Mouse (Mus musculus) lung, embryonic 14.5 days (tissue): ENCODE data around the gene Kdelr2. TPM values are rescaled to one million over a fixed set of nuclear protein-coding genes. Genes with fewer than 3 reads are reported as not detected.

ENCODE experiments used
- ATAC-seq: fragments of 200-750 bp; cut with Nextera tagmentation; 2 replicates; pipeline ENCODE4 v1.8.0; 2017; ENCODE audit warnings: mild to moderate bottlenecking, moderate TSS enrichment, moderate library complexity; ENCODE audit not compliant: insufficient read depth
- DNase-seq: peaks from one replicate; pipeline ENCODE4 v3.0.0-alpha.2; 2015
- H3K27ac ChIP-seq: fragments of 300-500 bp; sonication (generic); 2 replicates; pipeline ENCODE4 v1.5.1; 2014; ENCODE audit warnings: low read depth, mild to moderate bottlenecking, moderate library complexity
- H3K27me3 ChIP-seq: fragments of 300-500 bp; sonication (generic); 2 replicates; pipeline ENCODE4 v1.6.1; 2014; ENCODE audit warnings: low read length, control low read depth; ENCODE audit not compliant: insufficient read depth
- H3K36me3 ChIP-seq: fragments of 300-500 bp; sonication (generic); 2 replicates; pipeline ENCODE4 v1.6.1; 2014; ENCODE audit warnings: control low read depth; ENCODE audit not compliant: insufficient read depth
- H3K4me1 ChIP-seq: fragments of 300-500 bp; sonication (generic); 2 replicates; pipeline ENCODE4 v1.6.1; 2014; ENCODE audit warnings: antibody characterized with exemption, control low read depth; ENCODE audit not compliant: insufficient read depth
- H3K4me2 ChIP-seq: fragments of 300-500 bp; sonication (generic); 2 replicates; pipeline ENCODE4 v1.6.1; 2014; ENCODE audit warnings: mild to moderate bottlenecking
- H3K4me3 ChIP-seq: fragments of 300-500 bp; sonication (generic); 2 replicates; pipeline ENCODE4 v1.5.1; 2014; ENCODE audit warnings: low read depth, low read length
- H3K9ac ChIP-seq: fragments of 300-500 bp; sonication (generic); 2 replicates; pipeline ENCODE4 v1.6.1; 2014
- H3K9me3 ChIP-seq: fragments of 300-500 bp; sonication (generic); 2 replicates; pipeline ENCODE4 v1.6.1; 2016; ENCODE audit warnings: low read depth, low read length, control low read depth
- CTCF ChIP-seq: IDR thresholded peaks from 2 replicates; pipeline ENCODE4 v1.5.1; 2016; ENCODE audit warnings: antibody characterized with exemption, low read depth
- WGBS: fragments of 180-500 bp; shearing (Covaris S2); extraction: QIAGEN DNeasy Blood & Tissue Kit; methylation state at CpG from one replicate; pipeline ENCODE4 v1.1.7; 2014; 5-methylcytosine and 5-hydroxymethylcytosine counted together
- polyA plus RNA-seq: library from polyadenylated mRNA; unstranded; fragments of >200 nt; fragmentation: Nextera tagmentation; extraction: Ambion mirVana; gene quantifications from 2 replicates; pipeline ENCODE4 v1.2.1, GENCODE M21; 2014

The Kdelr2 gene
- polyA plus RNA-seq, 1 experiment from 2014 or later, result 343 TPM

- ATAC-seq, result peak; percentile 57
Measured at GRCm38 (mm10) chr5:143404148-143404930, 701 bp downstream of the Kdelr2 start.

DNA sequence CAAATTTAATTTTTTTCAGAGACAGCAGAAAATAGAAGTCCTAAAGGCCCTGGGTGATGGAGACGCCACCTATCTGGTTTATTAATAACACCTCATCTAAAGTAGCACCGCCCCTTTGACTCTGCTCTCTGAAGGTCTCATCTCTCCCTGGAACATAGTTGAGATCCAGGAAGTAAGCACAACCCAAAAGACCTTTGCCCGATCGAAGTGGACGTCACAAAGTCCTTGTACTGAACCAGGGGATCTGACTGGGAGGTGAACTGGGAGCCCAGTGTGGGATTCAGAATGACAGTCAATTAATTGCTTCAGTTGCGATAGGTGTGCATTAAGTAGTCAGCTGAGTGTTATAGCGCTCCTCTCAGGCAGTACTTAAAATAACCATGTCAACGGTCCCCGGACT, 1.6 kb downstream of the Kdelr2 start:
- peak overlapping the region; percentile 97 for H3K4me3 ChIP-seq
- peaks cover 8% of the 10 kb centered on the region for H3K4me1 ChIP-seq

More at GRCm38 (mm10) chr5:143404148-143404930, 701 bp downstream of the Kdelr2 start:
- peaks cover 40% of the 10 kb centered on the region for H3K36me3 ChIP-seq
- H3K9me3 ChIP-seq, result no peaks in the 10 kb centered on the region
- peak overlapping the region; percentile 97 for H3K4me3 ChIP-seq
- H3K27ac ChIP-seq, result peak overlapping the region; percentile 93
- H3K27me3 ChIP-seq, result no peaks in the 10 kb centered on the region
- peak; percentile 50 for DNase-seq
- peaks cover 8% of the 10 kb centered on the region for H3K4me1 ChIP-seq
- H3K9ac ChIP-seq, result peak overlapping the region; percentile 96
- H3K4me2 ChIP-seq, result peak overlapping the region; percentile 68
- WGBS, result 2% methylated on average over 34 of the region's 34 CpGs
- TF ChIP-seq CTCF, result no peak

GRCm38 (mm10) chr5:143406548-143406947, 2.9 kb downstream of the Kdelr2 start:
- TF ChIP-seq CTCF, result no peak
- Histone ChIP-seq H3K4me2 (no peak overlapping the region), H3K36me3 (peaks cover 62% of the 10 kb centered on the region), H3K9ac (no peak overlapping the region), H3K27me3 (no peaks in the 10 kb centered on the region), H3K9me3 (no peaks in the 10 kb centered on the region), H3K4me3 (no peak overlapping the region), H3K27ac (no peak overlapping the region), H3K4me1 (peaks cover 8% of the 10 kb centered on the region)
- 91% methylated on average over 9 of the region's 9 CpGs for WGBS
- ATAC-seq, result no peak
- DNase-seq, result no peak

More for the DNA sequence above, 1.6 kb downstream of the Kdelr2 start:
- Histone ChIP-seq H3K9ac (0 out of 2 replicates have a peak overlapping the region, but pooled peaks have one; percentile 17), H3K27ac (no peak overlapping the region), H3K4me2 (peak overlapping the region; percentile 68), H3K27me3 (no peaks in the 10 kb centered on the region), H3K9me3 (no peaks in the 10 kb centered on the region), H3K36me3 (peaks cover 49% of the 10 kb centered on the region)
- ATAC-seq (no peak), DNase-seq (no peak)
- 76% methylated on average over 9 of the region's 9 CpGs for WGBS
- TF ChIP-seq CTCF, result no peak

- Histone ChIP-seq H3K4me1 (peaks cover 5% of the 10 kb centered on the region), H3K27me3 (no peaks in the 10 kb centered on the region), H3K4me3 (no peak overlapping the region), H3K9me3 (no peaks in the 10 kb centered on the region), H3K36me3 (peaks cover 83% of the 10 kb centered on the region), H3K27ac (no peak overlapping the region), H3K4me2 (no peak overlapping the region), H3K9ac (no peak overlapping the region)
- no peak for TF ChIP-seq CTCF
- peak; percentile 63 for DNase-seq
- 24% methylated on average over 3 of the region's 3 CpGs for WGBS
- no peak for ATAC-seq
Measured at GRCm38 (mm10) chr5:143409239-143409638, 5.6 kb downstream of the Kdelr2 start.

DNA sequence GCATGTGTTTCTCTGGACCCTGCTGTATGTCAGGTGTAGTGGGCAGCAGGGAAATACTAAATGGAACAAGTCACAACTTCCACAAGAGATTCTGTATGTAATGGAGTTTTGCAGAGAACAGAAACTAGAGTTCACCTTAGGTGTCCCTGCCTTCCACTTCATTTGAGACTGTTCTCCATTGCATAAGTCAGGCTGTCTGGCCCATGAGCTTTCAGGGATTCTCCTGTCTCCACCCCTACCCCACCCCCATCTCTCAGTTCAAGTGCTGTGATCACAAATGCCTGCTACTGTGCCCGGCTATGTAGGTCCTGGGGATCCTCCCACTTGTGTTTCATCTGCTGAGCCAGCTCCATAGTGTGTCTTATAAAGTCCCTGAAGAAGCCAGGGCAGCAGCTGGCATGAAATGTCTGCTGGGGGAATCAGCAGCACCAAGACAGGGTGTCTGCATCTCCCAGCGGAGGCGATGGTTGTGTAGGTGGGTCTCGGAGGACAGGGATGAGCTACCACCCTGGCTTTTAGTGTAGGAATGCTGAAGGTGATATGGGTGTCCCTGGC, 7.3 kb downstream of the Kdelr2 start:
- no peak overlapping the region for H3K9ac ChIP-seq
- ATAC-seq (no peak), DNase-seq (no peak)
- no peak overlapping the region for H3K4me3 ChIP-seq
- H3K27ac ChIP-seq, result no peak overlapping the region
- WGBS, result 82% methylated on average over 4 of the region's 4 CpGs
- H3K4me1 ChIP-seq, result no peaks in the 10 kb centered on the region
- H3K9me3 ChIP-seq, result no peaks in the 10 kb centered on the region
- no peaks in the 10 kb centered on the region for H3K27me3 ChIP-seq
- TF ChIP-seq CTCF, result no peak
- peaks cover 85% of the 10 kb centered on the region for H3K36me3 ChIP-seq
- H3K4me2 ChIP-seq, result no peak overlapping the region

- DNase-seq (no peak), ATAC-seq (no peak)
- 79% methylated on average over 4 of the region's 4 CpGs for WGBS
- Histone ChIP-seq H3K27ac (no peak overlapping the region), H3K9ac (no peak overlapping the region), H3K9me3 (no peaks in the 10 kb centered on the region; the same call in 1 of the 2 replicates), H3K4me1 (no peaks in the 10 kb centered on the region), H3K4me3 (no peak overlapping the region), H3K27me3 (no peaks in the 10 kb centered on the region), H3K4me2 (no peak overlapping the region), H3K36me3 (peaks cover 67% of the 10 kb centered on the region)
- no peak for TF ChIP-seq CTCF
Measured at GRCm38 (mm10) chr5:143421484-143421883, 17.8 kb downstream of the Kdelr2 start.

GRCm38 (mm10) chr5:143422990-143423389, 19.4 kb downstream of the Kdelr2 start:
- Histone ChIP-seq H3K4me3 (no peak overlapping the region), H3K4me1 (no peaks in the 10 kb centered on the region), H3K27ac (no peak overlapping the region), H3K9me3 (no peaks in the 10 kb centered on the region), H3K27me3 (no peaks in the 10 kb centered on the region), H3K4me2 (no peak overlapping the region), H3K36me3 (peaks cover 52% of the 10 kb centered on the region), H3K9ac (no peak overlapping the region)
- ATAC-seq (no peak), DNase-seq (no peak)
- WGBS, result 70% methylated on average over 4 of the region's 4 CpGs
- TF ChIP-seq CTCF, result 0 out of 2 replicates have a peak, but pooled peaks have one; percentile 5
